Mouse (Mus musculus): Measurements from ENCODE around the gene Hnrnpf.

- TF ChIP-seq CTCF (IDR thresholded peaks at IDR 0.05) = no peak
- TF ChIP-seq EP300 (IDR thresholded peaks at IDR 0.05) = no peak
These were observed 42.6 kb downstream of the Hnrnpf start for GRCm38 (mm10) chr6:117942769-117943168.

Data from lung, postnatal 0 days (tissue).